Mouse (Mus musculus) R1 (cell line): ENCODE data around the gene Ahcyl2.
"Not testable (repeated sequence)": the region's sequence is repeated elsewhere in the genome, so short reads cannot be mapped to it uniquely, and the experiment has no call there.

ENCODE experiments used
- DNase-seq: peaks from one replicate; pipeline ENCODE4 v3.0.0-alpha.2; 2018; ENCODE audit warnings: low read depth, low spot score

The Ahcyl2 gene

GRCm38 (mm10) chr6:29767813-29768660, at the start of gene Ahcyl2:
Gene Ahcyl2 (plus strand): TSS chr6:29768011.
- DNase-seq, result peak; percentile 98

- peak; percentile 55 for DNase-seq
Observed at GRCm38 (mm10) chr6:29718894-29719329, 48.9 kb upstream of the Ahcyl2 start.

- DNase-seq, result no peak
Observed at GRCm38 (mm10) chr6:29721890-29722289, 45.9 kb upstream of the Ahcyl2 start.

GRCm38 (mm10) chr6:29726576-29727200, 41.1 kb upstream of the Ahcyl2 start:
- no peak for DNase-seq

- DNase-seq, result no peak
Observed at GRCm38 (mm10) chr6:29728035-29728434, 39.8 kb upstream of the Ahcyl2 start.

GRCm38 (mm10) chr6:29729491-29729890, 38.3 kb upstream of the Ahcyl2 start:
- no peak for DNase-seq

- DNase-seq, result peak; percentile 90
Observed at GRCm38 (mm10) chr6:29735336-29735688, 32.5 kb upstream of the Ahcyl2 start, which contains the start of gene Smo. Gene Smo (plus strand): TSS chr6:29735503.

- DNase-seq, result peak; percentile 69
Observed at GRCm38 (mm10) chr6:29735689-29736451, 31.9 kb upstream of the Ahcyl2 start.

GRCm38 (mm10) chr6:29736610-29737458, 31.0 kb upstream of the Ahcyl2 start:
- no peak for DNase-seq

GRCm38 (mm10) chr6:29751466-29752152, 16.2 kb upstream of the Ahcyl2 start:
- DNase-seq, result no peak

- DNase-seq, result no peak
Observed at GRCm38 (mm10) chr6:29753336-29753735, 14.5 kb upstream of the Ahcyl2 start.

- DNase-seq, result no peak
Observed at GRCm38 (mm10) chr6:29756001-29756400, 11.8 kb upstream of the Ahcyl2 start.

- no peak for DNase-seq
Observed at GRCm38 (mm10) chr6:29756476-29756875, 11.3 kb upstream of the Ahcyl2 start.

- DNase-seq, result peak; percentile 91
Observed at GRCm38 (mm10) chr6:29758417-29758816, 9.4 kb upstream of the Ahcyl2 start.

GRCm38 (mm10) chr6:29759012-29759679, 8.7 kb upstream of the Ahcyl2 start:
- DNase-seq, result no peak

- DNase-seq, result not testable (repeated sequence)
Observed at GRCm38 (mm10) chr6:29760397-29760796, 7.4 kb upstream of the Ahcyl2 start.

- DNase-seq, result no peak
Observed at GRCm38 (mm10) chr6:29761282-29761681, 6.5 kb upstream of the Ahcyl2 start.

- DNase-seq, result peak; percentile 51
Observed at GRCm38 (mm10) chr6:29762524-29762923, 5.3 kb upstream of the Ahcyl2 start.

- peak; percentile 64 for DNase-seq
Observed at GRCm38 (mm10) chr6:29766874-29767273, 937 bp upstream of the Ahcyl2 start.
